Mouse (Mus musculus): ENCODE measurements around the gene AI854703. TPM values are rescaled to one million over a fixed set of nuclear protein-coding genes. Genes with fewer than 3 reads are reported as not detected.

The AI854703 gene
- polyA plus RNA-seq, 1 experiment = 14.0 TPM

GRCm38 (mm10) chr6:48678391-48678790 is 51.8 kb downstream of the AI854703 start:
- TF ChIP-seq CTCF (IDR thresholded peaks at IDR 0.05; ENCODE audit: borderline replicate concordance, extremely low read depth, insufficient read depth, insufficient read length) (no peak), POLR2A (IDR thresholded peaks at IDR 0.05; ENCODE audit: borderline replicate concordance, extremely low read depth, insufficient read depth, insufficient read length, poor library complexity, severe bottlenecking) (no peak)
- DNase-seq (ENCODE audit: low read depth) = no peak

DNA sequence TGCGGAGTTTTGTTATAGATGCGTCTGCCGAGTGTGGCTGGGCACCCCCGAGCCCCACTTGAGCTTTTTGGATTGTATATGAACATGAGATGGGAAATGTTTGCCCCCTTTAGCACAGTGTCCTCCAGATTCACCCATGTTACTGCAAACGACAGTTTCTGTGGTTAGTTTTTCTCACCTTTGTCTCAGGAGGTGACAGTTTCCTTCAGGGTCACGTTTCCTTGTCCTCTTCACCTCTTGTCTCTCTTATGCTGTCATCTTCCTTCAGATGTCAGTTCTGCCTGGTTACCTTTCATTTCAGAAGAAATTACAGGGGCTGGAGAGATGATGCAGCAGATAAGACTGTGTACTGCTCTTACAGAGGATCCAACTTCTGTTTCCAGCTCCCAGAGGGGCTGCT is 53.1 kb downstream of the AI854703 start:
- DNase-seq (ENCODE audit: low read depth) = no peak
- no peak for TF ChIP-seq POLR2A (IDR thresholded peaks at IDR 0.05; ENCODE audit: borderline replicate concordance, extremely low read depth, insufficient read depth, insufficient read length, poor library complexity, severe bottlenecking)
- no peak for TF ChIP-seq CTCF (IDR thresholded peaks at IDR 0.05; ENCODE audit: borderline replicate concordance, extremely low read depth, insufficient read depth, insufficient read length)

DNA sequence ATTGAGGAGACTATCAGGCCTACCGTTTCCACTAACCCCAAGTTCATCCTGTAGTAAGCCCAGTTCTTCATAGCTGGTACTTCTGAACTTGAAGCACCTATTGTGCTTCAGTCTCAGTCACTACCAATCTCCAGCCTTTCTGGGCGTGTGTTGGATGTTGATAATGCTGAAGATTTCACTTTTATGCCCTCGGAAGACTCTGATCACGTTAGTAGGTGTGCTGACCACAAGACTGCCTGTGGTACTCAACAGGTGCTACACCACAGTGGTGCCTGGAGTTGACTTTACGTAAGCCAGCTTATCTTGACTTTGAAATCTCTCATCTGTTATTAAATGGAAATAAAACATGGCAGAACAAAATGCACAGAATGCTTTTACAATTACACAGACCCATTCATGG is 53.9 kb downstream of the AI854703 start:
- TF ChIP-seq POLR2A (IDR thresholded peaks at IDR 0.05; ENCODE audit: borderline replicate concordance, extremely low read depth, insufficient read depth, insufficient read length, poor library complexity, severe bottlenecking) (no peak), CTCF (IDR thresholded peaks at IDR 0.05; ENCODE audit: borderline replicate concordance, extremely low read depth, insufficient read depth, insufficient read length) (no peak)
- no peak for DNase-seq (ENCODE audit: low read depth)

DNA sequence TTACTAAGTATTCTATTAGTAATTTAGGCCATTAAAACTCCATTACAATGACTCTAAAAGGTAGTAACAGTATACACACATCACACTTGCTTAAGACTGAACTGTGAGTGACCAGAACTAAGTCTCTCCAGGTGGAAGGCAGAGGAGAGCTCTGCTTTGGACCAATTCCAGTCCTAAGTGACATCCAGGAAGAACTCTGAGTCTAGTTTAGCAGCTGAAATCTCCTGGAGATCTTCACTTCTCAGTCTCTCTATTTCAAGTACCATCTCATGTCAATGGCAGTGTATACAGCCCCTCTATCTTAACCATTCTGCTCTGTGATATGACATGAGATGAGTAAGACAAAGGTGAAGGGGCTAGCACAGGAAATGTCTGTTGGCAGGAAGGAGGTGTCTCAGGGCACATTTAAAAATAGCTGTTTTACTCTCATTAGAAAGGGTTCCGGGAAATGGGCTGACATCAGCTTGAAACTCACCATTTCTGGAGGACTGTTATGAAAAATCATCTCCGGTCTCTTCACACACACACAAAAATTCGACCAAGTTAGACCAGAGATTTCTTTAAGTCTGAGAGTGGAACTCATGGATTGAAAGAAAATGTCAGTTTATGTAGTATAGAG is 55.0 kb downstream of the AI854703 start:
- no peak for TF ChIP-seq POLR2A (IDR thresholded peaks at IDR 0.05; ENCODE audit: borderline replicate concordance, extremely low read depth, insufficient read depth, insufficient read length, poor library complexity, severe bottlenecking)
- no peak for TF ChIP-seq CTCF (IDR thresholded peaks at IDR 0.05; ENCODE audit: borderline replicate concordance, extremely low read depth, insufficient read depth, insufficient read length)
- no peak for DNase-seq (ENCODE audit: low read depth)

GRCm38 (mm10) chr6:48682271-48682670 is 55.7 kb downstream of the AI854703 start:
- DNase-seq (ENCODE audit: low read depth) = no peak
- TF ChIP-seq CTCF (IDR thresholded peaks at IDR 0.05; ENCODE audit: borderline replicate concordance, extremely low read depth, insufficient read depth, insufficient read length) (no peak), POLR2A (IDR thresholded peaks at IDR 0.05; ENCODE audit: borderline replicate concordance, extremely low read depth, insufficient read depth, insufficient read length, poor library complexity, severe bottlenecking) (no peak)

Other genes with a start within 250 kb of the AI854703 start
- gene Krba1, start 231.2 kb upstream of the AI854703 start, polyA plus RNA-seq (2012; rRNA removed) = 48.0 and 52.3 TPM in 2 replicates
- 33.5 and 37.0 TPM in 2 replicates for gene Zfp467, start 180.9 kb upstream of the AI854703 start, polyA plus RNA-seq (2012; rRNA removed)
- gene Sspo, start 178.5 kb upstream of the AI854703 start, polyA plus RNA-seq (2012; rRNA removed) = 1.3 and 1.7 TPM in 2 replicates
- gene Atp6v0e2, start 89.1 kb upstream of the AI854703 start, polyA plus RNA-seq (2012; rRNA removed) = 220 and 228 TPM in 2 replicates
- 31.3 and 35.6 TPM in 2 replicates for gene Lrrc61, start 72.0 kb upstream of the AI854703 start, polyA plus RNA-seq (2012; rRNA removed)
- gene Rarres2, start 54.0 kb upstream of the AI854703 start, polyA plus RNA-seq (2012; rRNA removed) = 2.8 and 3.1 TPM in 2 replicates
- gene Gm45021, start 37.2 kb upstream of the AI854703 start, polyA plus RNA-seq (2012; rRNA removed) = not detected in 2 replicates
- 60.0 and 69.2 TPM in 2 replicates for gene Repin1, start 32.9 kb upstream of the AI854703 start, polyA plus RNA-seq (2012; rRNA removed)
- not detected in 2 replicates for gene Gm44965, start 32.8 kb upstream of the AI854703 start, polyA plus RNA-seq (2012; rRNA removed)
- gene Zfp775, start 24.7 kb upstream of the AI854703 start, polyA plus RNA-seq (2012; rRNA removed) = 14.6 and 15.0 TPM in 2 replicates
- gene Gimap8, start 20.5 kb downstream of the AI854703 start, polyA plus RNA-seq (2012; rRNA removed) = 0.81 and 1.6 TPM in 2 replicates
- gene Gimap9, start 49.4 kb downstream of the AI854703 start, polyA plus RNA-seq (2012; rRNA removed) = 1.6 and 1.7 TPM in 2 replicates
- gene Gimap4, start 57.8 kb downstream of the AI854703 start, polyA plus RNA-seq (2012; rRNA removed) = 1.2 and 1.6 TPM in 2 replicates
- gene Gimap6, start 81.5 kb downstream of the AI854703 start, polyA plus RNA-seq (2012; rRNA removed) = 3.5 and 5.2 TPM in 2 replicates
- 0.40 TPM in 1 of 2 replicates, not detected in the other for gene Gm28053, start 91.8 kb downstream of the AI854703 start, polyA plus RNA-seq (2012; rRNA removed)
- not detected in 2 replicates for gene Gimap7, start 91.9 kb downstream of the AI854703 start, polyA plus RNA-seq (2012; rRNA removed)
- gene Gimap1, start 112.3 kb downstream of the AI854703 start, polyA plus RNA-seq (2012; rRNA removed) = 1.0 and 2.2 TPM in 2 replicates
- gene Gimap5, start 119.4 kb downstream of the AI854703 start, polyA plus RNA-seq (2012; rRNA removed) = 0.87 and 1.2 TPM in 2 replicates
- gene Gimap3, start 144.1 kb downstream of the AI854703 start, polyA plus RNA-seq (2012; rRNA removed) = not detected in 2 replicates
- 12.7 and 14.0 TPM in 2 replicates for gene Tmem176a, start 214.2 kb downstream of the AI854703 start, polyA plus RNA-seq (2012; rRNA removed)
- gene Tmem176b, start 214.7 kb downstream of the AI854703 start, polyA plus RNA-seq (2012; rRNA removed) = 92.9 and 101 TPM in 2 replicates
- gene Aoc1, start 246.1 kb downstream of the AI854703 start, polyA plus RNA-seq (2012; rRNA removed) = 0.03 and 0.04 TPM in 2 replicates